Mouse (Mus musculus): Measurements from ENCODE around the gene Sept9. TPM values are rescaled to one million over a fixed set of nuclear protein-coding genes. Genes with fewer than 3 reads are reported as not detected.
A peak's percentile ranks its signal among the peaks of the same experiment; 100 is the strongest.

The Sept9 gene
- polyA plus RNA-seq, 1 experiment from 2014 or later = 40.8 TPM

DNA sequence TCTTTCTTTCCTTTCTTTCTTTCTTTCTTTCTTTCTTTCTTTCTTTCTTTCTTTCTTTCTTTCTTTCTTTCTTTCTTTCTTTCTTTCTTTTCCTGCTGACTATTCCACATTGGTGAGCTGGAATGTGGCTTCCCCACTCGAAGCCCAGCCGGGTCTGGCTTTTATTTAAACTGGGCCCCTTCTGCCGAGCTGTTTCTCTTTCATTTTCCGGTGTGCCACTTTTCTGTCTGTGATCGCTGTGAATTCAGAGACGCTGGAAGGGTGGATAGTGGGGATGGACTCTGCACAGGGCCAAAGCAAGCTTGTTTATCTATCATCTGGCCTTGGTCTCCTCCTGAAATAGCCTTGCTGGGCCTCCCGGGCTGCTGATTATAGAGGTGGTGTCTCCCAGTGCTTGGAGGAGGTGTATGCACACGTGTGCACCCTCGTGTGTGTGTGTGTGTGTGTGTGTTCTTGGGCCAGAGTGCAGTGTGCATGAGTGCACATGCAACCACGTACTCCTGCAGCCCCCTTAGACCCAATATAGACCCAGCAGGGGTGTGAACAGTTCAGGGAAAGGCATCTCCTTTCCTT lies 33.5 kb downstream of the Sept9 start:
- H3K9ac ChIP-seq (ENCODE audit: low read depth, low read length) = no peak overlapping the region
- no peak overlapping the region for H3K4me3 ChIP-seq (ENCODE audit: low read depth, low read length)
- WGBS (ENCODE audit: insufficient replicate concordance) = 42% methylated on average over 10 of the region's 10 CpGs
- peaks cover 10% of the 10 kb centered on the region for H3K4me1 ChIP-seq (ENCODE audit: control insufficient read depth, low read depth, low read length)
- peak overlapping the region; percentile 25; the same call in 1 of the 2 replicates for H3K4me2 ChIP-seq (ENCODE audit: low read depth, low read length)
- no peaks in the 10 kb centered on the region for H3K27me3 ChIP-seq (ENCODE audit: control insufficient read depth, insufficient read depth, low read depth, low read length)
- peak overlapping the region; percentile 35; the same call in 1 of the 2 replicates for H3K27ac ChIP-seq (ENCODE audit: low read length)
- no peaks in the 10 kb centered on the region for H3K9me3 ChIP-seq (replicated peaks; ENCODE audit: control insufficient read depth, low read length)
- peak; percentile 77 for ATAC-seq (ENCODE audit: low read depth)
- H3K36me3 ChIP-seq (ENCODE audit: control insufficient read depth, insufficient read depth) = no peaks in the 10 kb centered on the region

DNA sequence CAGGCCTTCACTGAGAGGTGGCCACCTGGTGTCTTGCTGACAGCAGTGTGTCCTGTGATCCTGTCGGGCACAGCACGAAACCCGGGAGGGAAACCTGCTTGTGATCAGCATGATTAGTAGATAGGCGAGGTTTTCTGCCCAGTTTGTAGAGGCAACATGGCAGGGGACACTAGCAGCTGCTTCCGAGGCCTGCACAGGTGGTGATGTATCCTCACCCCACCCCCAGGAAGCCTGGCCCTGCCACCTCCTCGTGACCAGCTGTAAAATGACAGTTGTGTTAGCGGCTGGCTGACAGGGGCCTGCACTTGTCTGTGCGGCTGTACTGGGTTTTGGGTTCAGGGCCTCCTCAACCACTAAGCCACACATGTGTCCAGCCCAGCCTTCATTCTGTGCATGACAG lies 34.4 kb downstream of the Sept9 start:
- peak overlapping the region; percentile 25; the same call in 1 of the 2 replicates for H3K4me2 ChIP-seq (ENCODE audit: low read depth, low read length)
- H3K9ac ChIP-seq (ENCODE audit: low read depth, low read length) = no peak overlapping the region
- peaks cover 10% of the 10 kb centered on the region for H3K4me1 ChIP-seq (ENCODE audit: control insufficient read depth, low read depth, low read length)
- WGBS (ENCODE audit: insufficient replicate concordance) = 51% methylated on average over 8 of the region's 8 CpGs
- no peak overlapping the region for H3K4me3 ChIP-seq (ENCODE audit: low read depth, low read length)
- no peaks in the 10 kb centered on the region for H3K9me3 ChIP-seq (replicated peaks; ENCODE audit: control insufficient read depth, low read length)
- no peaks in the 10 kb centered on the region for H3K36me3 ChIP-seq (ENCODE audit: control insufficient read depth, insufficient read depth)
- no peaks in the 10 kb centered on the region for H3K27me3 ChIP-seq (ENCODE audit: control insufficient read depth, insufficient read depth, low read depth, low read length)
- no peak overlapping the region for H3K27ac ChIP-seq (ENCODE audit: low read length)
- ATAC-seq (ENCODE audit: low read depth) = no peak

DNA sequence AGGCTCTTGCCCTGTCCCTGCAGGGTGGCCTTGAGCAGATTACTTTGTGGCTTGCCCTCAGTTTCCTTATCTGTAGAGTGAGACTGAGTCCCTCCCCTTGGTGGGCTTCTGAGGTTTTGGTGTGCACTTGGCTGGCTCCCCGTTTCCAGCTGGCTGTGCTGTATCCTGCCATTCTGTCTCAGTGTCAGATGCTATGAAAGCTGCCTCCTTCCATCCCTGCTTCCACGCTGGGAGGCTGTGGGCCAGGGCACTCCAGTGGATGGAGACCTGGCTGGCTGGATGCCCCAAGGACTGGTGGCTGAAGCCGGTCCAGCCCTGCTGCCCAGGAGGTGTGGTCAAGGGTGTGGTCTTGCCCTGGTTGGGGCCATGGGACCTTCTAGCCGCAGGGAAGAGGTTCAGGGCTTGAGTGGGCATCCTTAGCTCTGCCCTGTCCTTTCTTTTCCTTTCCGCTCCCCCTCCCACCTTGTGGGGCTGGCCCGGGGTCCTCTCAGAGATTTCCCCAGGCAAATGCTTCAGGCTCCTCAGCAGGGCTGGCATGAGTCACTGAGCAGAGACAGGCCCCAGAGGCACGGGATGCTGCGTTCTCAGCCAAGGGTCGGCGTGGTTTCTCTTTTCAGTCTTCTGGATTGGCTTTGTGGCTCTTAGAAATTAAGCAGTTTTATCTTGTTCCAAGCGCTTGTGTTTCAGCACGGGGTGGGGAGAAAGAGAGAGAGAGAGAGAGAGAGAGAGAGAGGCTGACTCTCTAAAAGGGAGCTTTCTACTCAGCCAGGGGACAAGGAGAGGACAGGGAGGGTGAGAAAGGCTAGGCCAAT lies 35.8 kb downstream of the Sept9 start:
- WGBS (ENCODE audit: insufficient replicate concordance) = 30% methylated on average over 12 of the region's 12 CpGs
- no peak overlapping the region for H3K27ac ChIP-seq (ENCODE audit: low read length)
- H3K4me3 ChIP-seq (ENCODE audit: low read depth, low read length) = no peak overlapping the region
- H3K9me3 ChIP-seq (replicated peaks; ENCODE audit: control insufficient read depth, low read length) = no peaks in the 10 kb centered on the region
- peaks cover 10% of the 10 kb centered on the region for H3K4me1 ChIP-seq (ENCODE audit: control insufficient read depth, low read depth, low read length)
- no peak overlapping the region for H3K9ac ChIP-seq (ENCODE audit: low read depth, low read length)
- H3K36me3 ChIP-seq (ENCODE audit: control insufficient read depth, insufficient read depth) = no peaks in the 10 kb centered on the region
- no peak overlapping the region for H3K4me2 ChIP-seq (ENCODE audit: low read depth, low read length)
- no peak for ATAC-seq (ENCODE audit: low read depth)
- no peaks in the 10 kb centered on the region for H3K27me3 ChIP-seq (ENCODE audit: control insufficient read depth, insufficient read depth, low read depth, low read length)

DNA sequence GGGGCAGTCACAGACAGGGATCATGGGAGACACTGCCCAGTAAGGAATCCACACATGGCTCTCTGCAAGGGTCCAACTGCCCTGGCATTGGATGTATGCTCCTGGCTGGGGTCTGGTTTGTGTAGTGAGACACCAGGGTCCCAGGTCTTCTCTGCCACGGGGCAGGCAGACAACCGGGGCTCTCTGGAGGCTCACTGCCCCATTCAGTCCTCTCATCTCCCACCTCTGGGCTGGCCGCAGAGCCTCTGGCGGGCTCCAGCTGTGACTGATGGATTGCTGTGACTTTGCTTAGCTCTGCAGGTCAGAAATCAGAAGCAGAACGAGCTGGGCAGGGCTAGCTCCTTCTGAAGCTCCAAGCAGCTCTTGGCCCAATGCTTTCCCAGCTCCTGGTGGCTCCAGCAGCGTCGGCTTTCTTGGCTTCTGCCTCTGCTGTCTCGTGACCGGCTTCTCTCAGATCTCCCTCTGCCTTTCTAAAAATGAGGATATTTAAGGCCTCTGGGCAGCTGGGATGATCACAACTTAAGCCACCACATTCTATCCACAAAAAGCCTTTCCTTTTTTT lies 36.5 kb downstream of the Sept9 start:
- no peak for ATAC-seq (ENCODE audit: low read depth)
- H3K27me3 ChIP-seq (ENCODE audit: control insufficient read depth, insufficient read depth, low read depth, low read length) = no peaks in the 10 kb centered on the region
- H3K4me2 ChIP-seq (ENCODE audit: low read depth, low read length) = no peak overlapping the region
- peaks cover 10% of the 10 kb centered on the region for H3K4me1 ChIP-seq (ENCODE audit: control insufficient read depth, low read depth, low read length)
- WGBS (ENCODE audit: insufficient replicate concordance) = 50% methylated on average over 9 of the region's 9 CpGs
- no peaks in the 10 kb centered on the region for H3K9me3 ChIP-seq (replicated peaks; ENCODE audit: control insufficient read depth, low read length)
- H3K27ac ChIP-seq (ENCODE audit: low read length) = no peak overlapping the region
- no peak overlapping the region for H3K9ac ChIP-seq (ENCODE audit: low read depth, low read length)
- no peak overlapping the region for H3K4me3 ChIP-seq (ENCODE audit: low read depth, low read length)
- no peaks in the 10 kb centered on the region for H3K36me3 ChIP-seq (ENCODE audit: control insufficient read depth, insufficient read depth)

DNA sequence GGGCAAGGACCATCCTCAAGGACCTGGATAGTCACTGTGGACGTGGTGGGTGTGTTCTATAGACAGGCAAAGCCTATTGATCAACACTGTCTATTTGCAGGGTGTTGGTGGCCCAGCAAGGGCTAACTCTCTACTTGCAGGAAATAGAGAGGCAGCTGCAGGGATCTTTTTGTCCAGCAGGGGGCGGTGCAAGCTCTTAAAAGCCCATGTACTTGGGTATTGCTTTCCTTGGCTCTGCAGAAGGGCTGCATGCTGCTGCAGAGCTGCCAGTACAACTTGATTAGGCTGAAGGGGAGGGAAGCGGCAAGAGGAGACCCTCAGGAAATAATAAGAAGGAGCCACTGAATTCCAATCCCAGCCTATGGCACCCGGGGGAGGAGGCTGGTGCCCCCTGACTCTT lies 38.7 kb downstream of the Sept9 start:
- H3K27ac ChIP-seq (ENCODE audit: low read length) = no peak overlapping the region
- 2% methylated on average over 4 of the region's 4 CpGs for WGBS (ENCODE audit: insufficient replicate concordance)
- H3K4me1 ChIP-seq (ENCODE audit: control insufficient read depth, low read depth, low read length) = peaks cover 5% of the 10 kb centered on the region
- no peaks in the 10 kb centered on the region for H3K36me3 ChIP-seq (ENCODE audit: control insufficient read depth, insufficient read depth)
- H3K9ac ChIP-seq (ENCODE audit: low read depth, low read length) = no peak overlapping the region
- no peaks in the 10 kb centered on the region for H3K27me3 ChIP-seq (ENCODE audit: control insufficient read depth, insufficient read depth, low read depth, low read length)
- peak; percentile 37; the same call in 1 of the 2 replicates for ATAC-seq (ENCODE audit: low read depth)
- no peak overlapping the region for H3K4me3 ChIP-seq (ENCODE audit: low read depth, low read length)
- no peaks in the 10 kb centered on the region for H3K9me3 ChIP-seq (replicated peaks; ENCODE audit: control insufficient read depth, low read length)
- no peak overlapping the region for H3K4me2 ChIP-seq (ENCODE audit: low read depth, low read length)

DNA sequence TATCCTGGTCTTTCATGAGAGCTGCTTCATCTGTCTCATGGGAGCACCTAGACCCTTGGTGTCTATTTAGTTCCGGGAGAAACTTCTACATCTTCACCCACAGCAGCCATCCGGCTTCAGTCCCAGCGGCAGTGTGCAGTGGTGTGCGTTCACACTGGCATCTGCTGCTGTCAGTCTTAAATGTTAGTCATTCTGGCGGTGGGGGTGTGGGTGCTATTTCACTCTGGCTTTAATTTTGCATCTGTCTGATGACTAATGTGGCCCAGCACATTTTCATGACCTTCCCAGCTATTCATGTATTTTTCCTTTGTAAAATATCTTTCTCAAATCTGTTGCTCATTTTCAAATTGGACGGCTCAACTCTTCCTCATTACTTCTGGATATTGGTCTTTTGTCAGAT lies 40.2 kb downstream of the Sept9 start:
- no peak for ATAC-seq (ENCODE audit: low read depth)
- Histone ChIP-seq H3K9me3 (replicated peaks; ENCODE audit: control insufficient read depth, low read length) (no peaks in the 10 kb centered on the region), H3K4me1 (ENCODE audit: control insufficient read depth, low read depth, low read length) (peaks cover 5% of the 10 kb centered on the region), H3K4me2 (ENCODE audit: low read depth, low read length) (no peak overlapping the region), H3K27ac (ENCODE audit: low read length) (no peak overlapping the region), H3K9ac (ENCODE audit: low read depth, low read length) (no peak overlapping the region), H3K4me3 (ENCODE audit: low read depth, low read length) (no peak overlapping the region), H3K36me3 (ENCODE audit: control insufficient read depth, insufficient read depth) (no peaks in the 10 kb centered on the region), H3K27me3 (ENCODE audit: control insufficient read depth, insufficient read depth, low read depth, low read length) (no peaks in the 10 kb centered on the region)
- WGBS (ENCODE audit: insufficient replicate concordance) = 69% methylated on average over 6 of the region's 6 CpGs

DNA sequence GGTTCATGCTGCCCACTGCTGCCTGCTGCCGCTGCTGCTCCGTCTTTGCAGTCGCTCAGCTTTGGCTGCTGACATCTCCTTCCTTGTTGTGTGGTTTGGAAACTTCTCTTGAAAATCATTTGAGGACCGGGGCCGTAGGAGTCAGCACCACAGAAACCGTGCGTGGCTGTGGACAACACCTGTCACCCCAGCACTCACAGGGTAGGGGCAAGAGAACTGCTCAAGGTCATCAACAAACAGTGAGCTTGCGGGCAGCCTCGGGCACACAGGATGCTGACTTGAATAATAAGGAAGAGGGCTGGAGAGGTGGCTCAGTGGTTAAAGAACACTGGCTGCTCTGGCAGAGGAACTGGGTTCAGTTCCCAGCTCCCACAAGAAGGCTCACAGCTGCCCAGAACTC lies 40.9 kb downstream of the Sept9 start:
- Histone ChIP-seq H3K9ac (ENCODE audit: low read depth, low read length) (no peak overlapping the region), H3K4me2 (ENCODE audit: low read depth, low read length) (no peak overlapping the region), H3K4me1 (ENCODE audit: control insufficient read depth, low read depth, low read length) (peaks cover 1% of the 10 kb centered on the region), H3K36me3 (ENCODE audit: control insufficient read depth, insufficient read depth) (no peaks in the 10 kb centered on the region), H3K27ac (ENCODE audit: low read length) (no peak overlapping the region), H3K4me3 (ENCODE audit: low read depth, low read length) (no peak overlapping the region), H3K27me3 (ENCODE audit: control insufficient read depth, insufficient read depth, low read depth, low read length) (no peaks in the 10 kb centered on the region), H3K9me3 (replicated peaks; ENCODE audit: control insufficient read depth, low read length) (no peaks in the 10 kb centered on the region)
- WGBS (ENCODE audit: insufficient replicate concordance) = 50% methylated on average over 9 of the region's 9 CpGs
- no peak for ATAC-seq (ENCODE audit: low read depth)

DNA sequence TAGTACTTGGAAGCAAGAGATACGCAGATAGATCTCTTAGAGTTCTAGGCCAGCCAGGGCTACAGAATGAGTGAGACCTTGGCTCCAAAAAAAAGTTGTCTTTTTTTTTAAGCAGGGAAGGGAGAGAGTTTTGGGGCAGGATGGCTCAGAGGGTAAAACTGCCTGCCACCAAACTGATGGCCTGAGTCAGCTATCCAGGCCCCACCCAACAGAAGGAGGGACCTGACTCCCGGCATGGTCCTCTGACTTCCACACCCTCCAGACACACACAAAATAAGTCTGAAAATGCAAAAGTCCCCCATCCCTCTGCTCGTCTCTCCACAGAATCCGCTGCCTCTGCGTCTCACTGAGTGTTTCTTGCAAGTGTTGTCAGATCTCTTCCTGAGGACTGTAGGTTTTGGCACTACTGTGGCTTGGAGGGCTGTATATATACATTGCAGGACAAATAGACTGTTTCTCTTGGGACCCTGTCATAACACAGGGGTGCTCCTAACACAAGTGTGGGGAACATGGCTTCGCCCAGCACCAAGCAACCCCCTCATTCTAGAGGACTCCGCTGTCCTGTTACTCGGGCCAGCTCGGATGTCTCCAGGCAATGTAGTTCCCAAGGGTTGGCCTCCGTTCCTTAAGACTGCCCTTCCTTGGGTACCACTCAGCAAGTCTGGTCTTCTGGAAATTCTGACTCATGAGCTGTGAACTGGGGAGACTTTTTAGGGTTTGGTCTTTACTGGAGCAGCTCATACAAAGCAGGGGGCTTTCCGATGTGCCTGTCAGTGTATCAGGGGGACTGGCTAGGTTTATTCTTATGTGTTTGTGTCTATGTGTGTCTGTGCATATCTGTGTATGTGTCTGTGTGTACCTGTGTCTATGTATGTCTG lies 41.6 kb downstream of the Sept9 start:
- H3K27me3 ChIP-seq (ENCODE audit: control insufficient read depth, insufficient read depth, low read depth, low read length) = no peaks in the 10 kb centered on the region
- no peak overlapping the region for H3K9ac ChIP-seq (ENCODE audit: low read depth, low read length)
- no peaks in the 10 kb centered on the region for H3K4me1 ChIP-seq (ENCODE audit: control insufficient read depth, low read depth, low read length)
- no peaks in the 10 kb centered on the region for H3K9me3 ChIP-seq (replicated peaks; ENCODE audit: control insufficient read depth, low read length)
- ATAC-seq (ENCODE audit: low read depth) = no peak
- no peak overlapping the region for H3K27ac ChIP-seq (ENCODE audit: low read length)
- no peak overlapping the region for H3K4me3 ChIP-seq (ENCODE audit: low read depth, low read length)
- no peak overlapping the region for H3K4me2 ChIP-seq (ENCODE audit: low read depth, low read length)
- 74% methylated on average over 11 of the region's 11 CpGs for WGBS (ENCODE audit: insufficient replicate concordance)
- H3K36me3 ChIP-seq (ENCODE audit: control insufficient read depth, insufficient read depth) = no peaks in the 10 kb centered on the region

Data from liver, embryonic 16.5 days (tissue).